Mouse (Mus musculus): ENCODE results near the gene Phyhd1.

Gene Phyhd1

DNA sequence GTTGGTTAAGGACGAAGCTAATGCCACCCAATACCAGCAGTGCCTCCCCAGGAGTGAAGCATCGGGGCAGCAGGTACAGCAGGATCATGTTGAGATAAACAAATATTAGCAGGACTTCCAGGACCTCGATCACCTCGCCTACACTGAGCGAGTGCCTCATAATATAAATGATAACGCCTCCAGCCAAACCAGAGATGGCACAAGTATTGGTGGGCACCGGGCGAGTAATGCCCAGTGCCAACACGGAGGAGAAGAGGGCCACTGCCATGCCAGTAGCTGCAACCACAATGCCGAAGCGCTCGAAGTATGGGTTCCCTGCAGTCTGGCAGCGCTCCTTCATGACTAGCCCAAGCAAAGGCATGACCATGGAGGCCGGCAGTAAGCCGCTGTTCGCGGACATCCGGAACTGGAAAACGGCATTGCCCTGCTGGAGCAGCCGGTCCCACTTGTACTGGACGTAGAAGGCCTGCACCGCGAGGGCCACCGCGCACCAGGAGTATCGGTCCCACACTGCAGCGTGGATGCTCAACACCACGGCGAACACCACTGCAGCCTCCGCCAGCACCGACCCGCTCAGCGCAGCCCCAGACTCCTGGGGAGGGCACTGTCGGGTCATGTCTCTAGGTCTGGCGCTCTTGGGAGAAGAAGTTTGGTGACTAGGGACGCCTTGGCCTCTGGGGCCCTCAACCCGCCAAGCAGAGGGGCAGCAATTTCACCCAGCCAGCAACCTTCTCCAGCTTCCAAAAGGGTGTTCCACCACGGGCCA, 19.6 kb downstream of the Phyhd1 start:
- no peak for DNase-seq (ENCODE audit: low spot score in 2 of 2)

GRCm38 (mm10) chr2:30286192-30287026, 20.4 kb downstream of the Phyhd1 start, which contains the start of the genes Dolk and Nup188:
Dolk (minus strand) TSS chr2:30286334.
Nup188 (plus strand) TSS chr2:30286397.
- peak; percentile 92 to 96 for DNase-seq (ENCODE audit: low spot score in 2 of 2)

GRCm38 (mm10) chr2:30287027-30287373, 21.0 kb downstream of the Phyhd1 start:
- no peak for DNase-seq (ENCODE audit: low spot score in 2 of 2)

DNA sequence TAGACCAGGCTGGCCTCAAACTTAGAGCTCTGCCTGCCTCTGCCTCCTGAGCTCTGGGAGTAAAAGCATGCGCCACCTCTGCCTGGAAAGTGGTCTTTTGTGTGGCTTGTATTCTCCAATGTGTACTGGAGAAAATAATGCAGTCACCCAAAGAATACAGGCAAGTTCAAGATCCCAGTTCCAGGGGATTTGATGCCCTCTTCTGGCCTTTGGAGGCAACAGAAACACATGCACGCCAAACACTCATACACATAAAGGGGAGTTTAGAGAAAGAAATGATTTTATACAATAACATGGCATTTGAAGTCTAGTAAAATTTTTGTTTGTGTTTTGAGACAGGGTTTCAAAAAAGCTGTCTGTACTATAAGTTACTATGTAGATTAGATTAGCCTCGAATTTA, 33.5 kb downstream of the Phyhd1 start:
- DNase-seq (ENCODE audit: low spot score in 2 of 2), result no peak

GRCm38 (mm10) chr2:30299966-30300365, 34.0 kb downstream of the Phyhd1 start:
- DNase-seq (ENCODE audit: low spot score in 2 of 2), result no peak

GRCm38 (mm10) chr2:30306087-30306486, 40.1 kb downstream of the Phyhd1 start:
- no peak for DNase-seq (ENCODE audit: low spot score in 2 of 2)

DNA sequence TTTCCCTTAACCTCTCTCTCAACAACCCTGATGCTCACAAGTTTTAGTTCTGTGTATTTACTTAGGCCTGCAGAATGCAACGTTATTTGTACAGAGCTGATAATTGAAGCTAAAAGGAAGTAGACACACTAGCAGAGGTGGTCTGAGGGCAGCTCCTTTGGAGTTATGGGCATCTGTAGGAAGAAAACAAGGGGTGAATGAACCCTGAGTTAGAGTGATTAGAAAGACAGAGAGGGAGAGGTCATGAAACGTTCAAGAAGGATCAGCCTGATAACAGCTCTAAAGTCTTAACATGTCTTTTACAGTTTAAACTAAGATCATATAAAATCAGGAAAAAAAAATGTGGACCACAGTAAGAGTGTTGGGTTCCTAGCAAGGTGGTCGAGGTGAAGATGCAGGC, 43.3 kb downstream of the Phyhd1 start:
- no peak for DNase-seq (ENCODE audit: low spot score in 2 of 2)

GRCm38 (mm10) chr2:30311481-30311880, 45.5 kb downstream of the Phyhd1 start:
- no peak for DNase-seq (ENCODE audit: low spot score in 2 of 2)

DNA sequence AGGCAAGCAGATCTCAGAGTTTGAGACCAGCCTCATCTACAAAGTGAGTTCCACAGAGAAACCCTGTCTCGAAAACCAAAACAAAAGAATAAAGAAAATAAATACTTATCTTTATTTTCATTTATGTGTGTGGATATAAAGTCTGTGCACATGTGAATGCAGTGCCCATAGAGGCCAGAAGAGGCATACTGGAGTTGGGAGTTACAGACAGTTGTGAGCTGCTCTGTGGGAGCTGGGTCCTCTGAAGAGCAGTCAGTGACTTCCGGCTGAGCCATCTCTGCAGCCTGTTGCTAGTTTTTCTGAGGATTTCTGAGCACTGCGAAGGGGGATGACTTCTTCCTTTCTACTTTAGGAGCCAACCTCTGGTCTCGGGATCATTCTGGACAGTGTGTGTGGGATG, 50.1 kb downstream of the Phyhd1 start:
- DNase-seq (ENCODE audit: low spot score in 2 of 2), result no peak

- no peak for DNase-seq (ENCODE audit: low spot score in 2 of 2)
These were observed 51.0 kb downstream of the Phyhd1 start for GRCm38 (mm10) chr2:30316955-30317354.

DNA sequence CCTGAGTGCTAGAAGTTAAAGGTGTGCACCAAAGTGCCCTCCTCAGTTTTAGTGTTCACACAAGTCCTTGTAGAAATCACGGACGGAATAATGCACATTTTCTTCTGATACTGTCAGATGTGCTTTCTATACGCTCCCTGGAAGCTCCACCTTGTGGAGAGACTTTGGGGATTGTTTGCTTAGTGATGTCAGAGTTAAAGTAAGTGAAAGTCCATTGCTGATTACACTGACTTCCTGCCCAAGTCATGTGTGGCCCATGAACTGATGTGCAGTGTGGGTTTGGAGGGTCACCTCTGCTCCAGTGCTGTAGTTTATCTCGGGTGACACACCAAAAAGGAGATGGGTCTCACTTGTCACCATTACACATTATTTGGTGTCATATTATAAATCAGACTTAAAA, 53.3 kb downstream of the Phyhd1 start:
- DNase-seq (ENCODE audit: low spot score in 2 of 2), result no peak

GRCm38 (mm10) chr2:30323111-30323510, 57.1 kb downstream of the Phyhd1 start:
- no peak for DNase-seq (ENCODE audit: low spot score in 2 of 2)

DNA sequence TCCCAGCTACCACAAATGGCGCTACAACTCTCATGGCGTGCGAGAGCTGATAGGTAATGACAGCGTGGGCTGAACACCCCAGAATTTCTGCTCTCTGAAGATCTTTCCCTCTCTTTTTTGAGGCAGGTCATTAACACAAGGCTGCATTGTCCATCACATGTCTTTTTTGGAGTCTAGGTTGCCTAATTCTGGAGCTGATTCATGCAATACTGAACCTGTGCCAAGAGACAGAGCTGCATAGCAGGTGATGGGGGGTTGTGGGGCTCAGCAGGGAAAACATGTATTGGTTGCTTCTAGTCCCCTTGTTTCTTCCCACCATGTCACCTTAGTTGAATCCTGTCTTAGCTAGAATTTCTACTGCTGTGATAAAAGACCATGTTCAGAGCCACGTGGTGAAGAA, 59.3 kb downstream of the Phyhd1 start:
- no peak for DNase-seq (ENCODE audit: low spot score in 2 of 2)

DNA sequence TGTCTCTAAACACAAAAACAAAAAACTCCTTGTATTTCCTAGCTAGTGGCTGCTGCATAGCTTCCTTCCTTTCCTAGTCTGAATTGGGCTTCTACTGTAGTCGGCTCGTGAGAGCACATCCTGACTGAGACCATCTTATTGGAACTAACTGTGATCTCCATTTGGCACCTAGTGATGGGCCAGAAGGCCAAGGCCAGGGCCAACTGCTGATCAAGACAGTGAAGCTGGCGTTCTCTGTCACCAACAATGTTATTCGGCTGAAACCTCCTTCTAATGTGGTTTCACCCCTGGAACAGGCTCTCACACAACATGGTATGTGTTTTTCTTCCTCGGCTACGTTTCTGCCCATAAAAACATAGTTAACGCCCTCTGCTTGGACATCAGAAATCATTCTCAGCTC, 61.3 kb downstream of the Phyhd1 start:
- no peak for DNase-seq (ENCODE audit: low spot score in 2 of 2)

GRCm38 (mm10) chr2:30328791-30329190, 62.8 kb downstream of the Phyhd1 start:
- no peak for DNase-seq (ENCODE audit: low spot score in 2 of 2)

Data from frontal cortex, postnatal 10 days (tissue).